Mouse (Mus musculus): ENCODE results near the gene Hint2. TPM values are rescaled to one million over a fixed set of nuclear protein-coding genes. Genes with fewer than 3 reads are reported as not detected.
A peak's percentile ranks its signal among the peaks of the same experiment; 100 is the strongest.

Hint2 gene
- total RNA-seq (2021), result 10 to 100 TPM; 92.2 to 98.4 TPM

DNA sequence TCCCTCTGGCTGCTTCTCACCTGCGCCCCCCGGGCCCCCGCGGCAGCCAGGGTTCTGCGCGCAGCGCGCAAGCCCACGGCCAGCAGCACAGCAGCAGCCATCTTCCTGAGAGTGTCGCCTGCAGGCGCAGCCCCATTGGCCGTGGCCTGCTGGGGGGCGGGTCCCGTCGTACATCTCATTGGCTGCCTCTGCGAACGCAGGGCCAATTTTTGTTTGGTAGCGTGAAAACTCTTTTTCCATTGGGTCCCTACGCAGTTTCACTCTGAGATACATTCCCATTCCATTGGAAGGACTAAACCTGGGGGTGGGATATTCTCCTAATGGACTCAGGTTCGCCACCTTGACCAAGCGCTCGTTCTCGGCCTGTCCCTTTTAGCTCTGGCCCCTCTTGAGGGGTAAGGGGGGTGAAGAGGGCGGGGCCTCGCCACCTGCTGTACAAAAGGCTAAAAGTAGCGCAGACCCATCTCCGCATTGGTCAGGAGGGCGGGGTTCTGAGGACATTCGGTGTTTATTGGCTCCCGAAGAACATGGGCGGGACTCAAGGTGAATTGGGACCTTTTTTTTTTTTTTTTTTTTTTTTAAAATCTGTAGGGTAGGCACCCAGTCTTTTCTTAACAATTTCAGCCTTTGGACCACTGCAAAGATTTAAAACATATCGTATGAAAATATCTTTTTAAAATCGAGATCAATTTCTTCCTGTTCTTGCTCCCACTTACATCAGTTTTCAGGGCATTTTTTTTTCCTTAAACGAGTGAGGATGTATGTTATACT lies at the start of gene Hint2:
Gene Hint2 (minus strand): TSS at position 128 of the 771 bp plus-strand sequence.
- peak; percentile 93 for DNase-seq

DNA sequence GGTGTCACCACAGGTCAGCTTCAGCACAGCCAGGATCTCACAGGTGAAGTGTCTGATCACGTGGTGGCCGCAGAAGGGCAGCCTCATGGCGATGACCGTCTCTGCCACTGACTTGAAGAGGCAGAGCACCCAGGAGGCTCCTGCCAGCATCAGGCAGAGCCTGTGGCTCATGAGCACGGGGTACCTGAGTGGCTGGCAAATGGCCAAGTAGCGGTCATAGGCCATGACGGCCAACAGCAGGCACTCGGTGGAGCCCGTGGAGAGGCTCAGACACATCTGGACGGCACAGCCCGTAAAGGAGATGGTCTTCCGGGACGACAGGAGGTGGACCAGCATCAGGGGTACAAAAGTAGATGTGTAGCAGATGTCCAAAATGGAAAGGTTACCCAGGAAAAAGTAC lies 49.7 kb upstream of the Hint2 start:
- DNase-seq, result no peak

DNA sequence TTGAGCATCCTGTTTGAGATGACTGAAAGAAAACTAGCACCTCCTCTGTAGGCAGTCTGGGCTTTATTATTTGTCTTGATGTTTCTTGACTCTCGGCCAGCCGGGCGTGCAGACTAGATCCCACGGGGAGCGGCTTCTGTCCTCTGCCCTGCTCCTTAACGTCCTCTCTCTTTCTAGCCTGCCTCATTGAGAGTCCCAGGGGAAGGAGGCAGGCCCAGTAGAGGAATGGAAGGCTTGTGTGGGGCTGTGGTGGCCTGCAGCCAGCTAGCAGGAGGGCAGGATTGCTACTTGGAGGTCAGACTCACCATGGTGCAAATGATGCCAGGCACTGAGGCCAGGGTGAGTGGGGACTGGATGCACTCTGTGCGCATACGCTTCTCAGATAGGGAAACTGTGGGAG lies 47.6 kb upstream of the Hint2 start:
- DNase-seq, result peak; percentile 29

DNA sequence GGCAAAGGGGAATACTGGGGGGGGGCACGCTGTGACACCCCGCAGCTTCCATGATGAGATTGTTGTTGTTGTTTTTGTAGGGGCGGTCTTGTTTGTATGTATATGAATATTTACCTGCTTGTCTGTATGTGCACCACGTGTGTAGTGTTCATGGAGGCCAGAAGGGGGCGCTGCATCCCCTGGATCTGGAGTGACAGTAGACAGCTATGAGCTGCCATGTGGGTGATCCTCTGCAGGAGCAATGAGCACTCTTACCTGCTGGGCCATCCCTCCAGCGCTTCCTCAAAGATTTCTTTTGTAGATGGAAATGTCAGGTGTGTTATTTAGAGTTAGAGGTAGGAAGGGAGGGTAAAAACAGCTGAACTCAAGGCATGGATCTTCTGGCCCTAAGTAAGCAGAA lies 47.2 kb upstream of the Hint2 start:
- no peak for DNase-seq

DNA sequence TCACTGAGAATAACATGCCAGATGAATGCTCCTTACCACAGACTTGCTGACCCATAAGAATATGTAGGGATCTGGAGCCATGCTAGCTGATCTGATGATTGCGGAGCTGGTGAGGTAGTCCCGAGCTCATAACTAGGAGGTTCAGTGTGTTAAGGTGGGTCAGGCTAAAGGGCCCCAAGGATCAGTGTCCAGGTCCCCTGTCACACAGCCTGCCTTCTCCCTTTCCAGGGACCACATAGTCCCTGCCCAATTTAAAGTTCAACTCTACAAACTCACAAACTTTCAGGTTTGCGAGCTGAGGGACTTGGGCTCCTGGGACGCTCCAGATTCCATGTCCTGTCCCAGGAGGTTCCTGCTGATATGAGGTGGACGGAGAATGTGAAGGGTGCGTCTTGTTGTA lies 44.4 kb upstream of the Hint2 start, which contains the start of gene Olfr70:
Gene Olfr70 (minus strand): TSS at position 101 of the 400 bp plus-strand sequence.
- no peak for DNase-seq

DNA sequence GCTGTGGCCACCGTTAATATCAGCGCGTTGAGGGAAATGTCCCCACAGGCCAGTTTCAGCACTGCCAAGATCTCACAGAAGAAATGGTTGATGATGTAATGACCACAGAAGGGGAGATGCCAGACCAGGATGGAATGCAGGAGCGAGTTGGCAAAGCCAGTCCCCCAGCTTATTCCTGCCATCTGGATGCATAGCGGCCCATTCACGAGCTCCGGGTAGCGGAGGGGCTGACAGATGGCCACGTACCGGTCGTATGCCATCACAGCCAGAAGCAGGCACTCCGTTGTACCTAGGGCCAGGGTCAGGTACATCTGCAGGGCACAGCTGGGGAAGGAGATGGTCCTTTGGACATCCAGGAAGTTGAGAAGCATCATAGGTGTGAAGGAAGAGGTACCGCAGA lies 40.3 kb upstream of the Hint2 start:
- DNase-seq, result no peak

DNA sequence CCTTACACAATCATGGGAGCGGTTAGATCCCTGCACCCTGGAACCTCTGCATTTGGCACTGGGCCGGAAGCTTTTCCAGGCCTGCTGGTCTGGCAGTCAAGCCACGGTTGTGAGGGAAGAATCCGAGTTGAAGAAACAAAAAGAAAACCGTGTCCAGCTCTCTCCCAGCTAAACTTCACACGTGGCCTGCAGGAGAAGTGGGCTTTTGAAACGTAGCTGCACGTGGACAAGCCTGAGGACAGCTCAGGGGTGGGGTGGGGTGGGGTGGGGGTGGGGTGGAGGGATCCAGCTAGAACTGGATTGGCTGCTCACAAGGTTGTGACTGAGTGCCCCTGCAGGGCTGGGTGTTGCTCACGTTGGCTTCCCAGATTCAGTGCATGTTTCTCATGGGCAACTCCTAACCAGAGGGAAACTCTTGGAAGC lies 39.0 kb upstream of the Hint2 start:
- peak; percentile 56 for DNase-seq

DNA sequence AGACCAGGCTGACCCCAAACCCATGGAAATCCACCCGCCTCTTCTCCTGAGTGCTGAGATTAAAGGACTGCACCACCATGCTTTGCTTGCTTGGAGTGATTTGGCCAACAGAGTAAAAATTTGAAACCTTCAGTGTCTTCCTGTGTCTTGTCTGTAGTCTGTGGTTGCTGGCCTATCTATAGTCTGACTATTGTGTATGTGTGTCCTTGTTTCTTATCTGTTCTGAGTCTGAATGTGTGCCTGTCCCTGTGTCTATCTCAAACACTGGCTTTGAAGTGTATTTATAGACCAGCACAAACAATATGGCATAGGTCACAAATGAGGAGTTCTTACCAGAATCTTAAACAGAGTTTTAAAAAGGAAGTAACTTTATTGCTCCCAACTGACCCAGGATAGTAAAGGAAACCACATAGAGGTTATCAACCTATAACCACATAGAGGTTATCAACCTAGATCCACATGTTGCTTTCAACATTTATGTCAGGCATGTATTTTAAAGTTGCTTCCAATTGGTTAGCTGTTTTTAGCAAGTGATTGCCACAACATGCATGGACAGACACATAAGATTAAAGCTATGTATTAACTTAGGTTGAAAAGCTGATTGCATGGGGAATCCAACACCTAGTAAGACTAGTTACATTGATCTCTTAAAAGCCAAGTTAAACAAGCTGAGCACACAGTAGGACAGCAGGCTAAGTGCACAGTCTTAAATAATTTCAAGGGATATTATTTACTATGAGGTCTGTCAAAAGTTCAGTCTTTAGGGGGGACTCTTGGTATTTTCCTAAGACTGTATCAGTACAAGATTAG lies 38.4 kb upstream of the Hint2 start:
- no peak for DNase-seq

DNA sequence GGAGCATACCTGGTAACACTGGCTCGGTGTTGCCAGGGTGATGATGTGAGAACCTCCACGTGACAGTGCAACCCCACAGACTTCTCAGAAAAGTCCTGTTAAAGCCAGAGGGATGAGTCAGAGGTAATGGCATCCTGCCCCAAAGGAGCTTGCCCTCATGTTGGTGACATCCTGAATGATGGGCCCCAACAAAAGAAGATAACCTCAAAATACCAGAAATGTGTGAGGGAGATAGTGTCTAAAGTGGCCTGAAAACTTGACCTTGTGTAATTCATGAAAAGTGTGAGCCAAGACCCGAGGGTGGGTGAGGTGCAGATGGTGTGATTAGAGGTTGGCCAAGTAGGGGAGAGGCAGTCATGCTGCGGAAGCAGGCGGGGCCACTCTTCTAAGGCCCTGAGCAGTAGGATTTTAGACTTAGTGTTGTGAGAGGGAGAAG lies 37.6 kb upstream of the Hint2 start:
- DNase-seq, result peak; percentile 46

DNA sequence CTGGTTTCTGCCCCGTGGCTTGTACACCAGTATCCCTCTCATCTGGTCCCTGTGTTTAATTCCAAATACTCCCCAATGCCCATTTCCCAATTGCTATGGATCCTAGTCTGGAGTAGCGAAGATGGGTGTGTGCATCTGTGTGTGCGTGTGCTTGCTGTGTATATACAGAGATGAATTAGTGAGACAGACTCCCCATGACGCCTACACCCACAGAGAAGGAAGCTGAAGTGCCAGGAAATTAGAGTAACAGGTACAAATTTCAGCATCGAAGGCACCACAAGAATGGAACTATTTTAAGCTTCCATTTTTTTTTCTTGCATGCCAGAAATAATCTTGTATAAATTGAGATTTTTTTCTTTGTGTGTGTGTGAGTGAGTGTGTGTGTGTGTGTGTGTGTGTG lies 34.8 kb upstream of the Hint2 start:
- no peak for DNase-seq

DNA sequence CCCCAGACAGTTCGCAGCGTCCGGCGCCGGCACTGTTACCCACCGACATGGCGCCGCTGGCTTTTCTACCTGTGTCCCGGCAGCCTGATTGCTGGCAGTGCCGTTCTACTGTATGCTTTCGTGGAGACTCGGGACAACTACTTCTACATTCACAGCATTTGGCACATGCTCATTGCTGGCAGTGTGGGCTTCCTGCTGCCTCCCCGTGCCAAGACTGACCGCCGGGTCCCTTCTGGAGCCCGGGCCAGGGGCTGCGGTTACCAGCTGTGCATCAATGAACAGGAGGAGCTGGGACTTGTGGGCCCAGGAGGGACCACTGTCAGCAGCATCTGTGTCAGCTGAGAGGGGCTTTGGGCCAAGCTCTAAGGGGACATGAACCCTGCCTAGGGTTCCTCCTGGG lies 33.8 kb upstream of the Hint2 start:
- DNase-seq, result no peak

DNA sequence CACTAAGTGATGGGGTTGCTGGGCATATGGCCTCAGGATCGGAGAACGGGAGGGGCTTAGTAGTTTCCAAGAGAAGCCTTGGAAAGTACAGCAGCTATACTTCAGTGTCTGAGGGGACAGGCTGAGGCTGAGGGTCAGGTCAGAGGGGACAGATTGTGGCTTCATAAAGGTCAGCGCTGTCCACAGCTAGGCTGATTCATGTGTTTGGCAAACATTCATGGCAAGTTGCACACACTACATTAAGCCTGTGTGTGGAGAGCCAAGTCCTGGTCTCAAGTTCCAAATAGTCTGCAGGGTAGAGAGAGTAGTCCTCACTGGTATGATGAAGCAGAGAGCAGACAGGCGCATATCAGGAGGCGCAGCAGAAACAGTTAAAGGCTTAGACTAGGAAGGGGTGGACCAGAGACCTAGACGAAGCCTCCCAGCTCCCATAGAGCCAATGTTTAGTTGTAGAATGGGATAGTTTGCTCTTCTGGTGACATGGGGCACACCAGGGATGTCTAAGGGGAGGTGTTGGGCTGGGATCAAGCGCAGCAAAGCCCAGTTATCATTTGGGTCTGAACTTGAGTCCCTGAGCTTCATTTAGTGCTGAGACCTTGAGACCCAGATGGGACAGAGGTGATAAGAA lies 23.3 kb upstream of the Hint2 start:
- no peak for DNase-seq

DNA sequence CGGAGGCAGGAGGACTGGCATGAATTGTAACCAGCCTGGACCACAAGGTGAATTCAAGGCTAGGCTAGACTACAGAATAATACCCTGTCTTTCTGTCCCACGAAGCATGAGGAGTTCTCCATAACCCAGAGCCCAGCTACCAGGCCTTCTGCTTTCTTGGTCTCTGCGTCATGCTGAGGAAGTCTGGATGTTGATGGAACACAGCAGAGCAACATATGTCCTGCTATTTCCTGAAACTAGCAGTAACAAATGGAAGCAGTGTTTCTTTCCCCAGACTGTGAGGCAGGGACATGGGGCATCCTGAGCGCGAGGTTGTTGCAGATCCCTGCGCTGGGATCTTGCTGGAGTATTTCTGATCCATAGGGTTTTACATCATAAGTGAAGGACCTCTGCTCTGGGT lies 22.3 kb upstream of the Hint2 start:
- no peak for DNase-seq

DNA sequence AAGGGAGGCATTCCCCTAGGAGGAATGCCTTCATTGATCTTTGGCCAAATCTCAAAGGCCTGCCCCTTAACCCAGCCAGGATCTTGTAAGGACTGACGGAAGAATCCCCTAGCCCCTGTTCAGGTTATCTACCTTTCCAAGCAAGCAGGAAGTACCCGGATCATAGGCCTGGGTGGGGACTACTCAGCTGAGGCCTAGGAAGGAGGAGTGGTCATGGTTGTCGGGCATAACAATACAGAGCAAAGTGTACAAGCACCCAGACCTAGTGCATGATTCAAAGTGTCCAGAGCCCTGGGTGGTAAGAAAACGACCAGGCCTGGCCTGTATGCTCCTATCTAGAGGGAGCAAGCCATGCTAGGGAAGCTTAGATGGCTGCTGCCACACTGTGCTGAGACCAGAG lies 19.3 kb upstream of the Hint2 start:
- DNase-seq, result no peak

DNA sequence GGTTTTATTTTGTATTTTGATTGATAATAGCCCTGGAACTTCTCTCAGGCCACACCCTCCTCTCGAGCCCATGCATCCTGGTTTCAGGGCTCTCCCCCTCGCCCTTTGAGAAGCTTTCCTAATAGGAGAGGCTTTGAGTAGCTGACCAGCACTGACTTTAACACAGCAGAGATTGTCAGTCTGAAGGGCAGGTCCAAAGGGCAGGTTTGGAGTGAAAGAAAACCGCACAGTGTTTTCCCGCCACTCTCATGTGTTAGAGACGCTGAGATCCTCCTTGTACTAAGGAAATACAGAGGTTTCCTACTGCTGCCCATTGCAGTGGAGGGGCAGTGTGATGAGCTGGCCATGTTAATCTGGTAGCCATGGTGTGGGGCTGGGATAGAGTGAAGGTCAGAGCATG lies 18.7 kb upstream of the Hint2 start:
- DNase-seq, result no peak

DNA sequence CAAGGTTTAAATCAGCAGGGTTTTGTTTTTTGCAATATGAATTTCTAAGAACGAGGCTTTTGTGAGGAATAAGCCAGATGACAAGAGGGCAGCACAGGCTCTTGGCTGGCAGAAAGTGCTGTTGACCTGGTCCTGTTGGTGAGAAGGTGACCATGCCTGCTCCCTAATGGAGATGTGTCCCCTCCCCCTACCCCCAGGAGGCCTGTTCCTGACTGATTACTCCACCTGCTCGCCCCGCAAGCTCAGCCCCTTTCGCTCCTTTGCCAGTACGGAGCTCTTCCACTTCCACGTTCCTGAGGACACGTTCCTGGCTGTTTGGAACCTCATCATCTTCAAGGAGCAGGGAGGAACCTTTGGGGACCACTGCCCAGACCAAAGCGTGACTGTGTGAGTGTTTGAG lies 17.4 kb upstream of the Hint2 start:
- no peak for DNase-seq

DNA sequence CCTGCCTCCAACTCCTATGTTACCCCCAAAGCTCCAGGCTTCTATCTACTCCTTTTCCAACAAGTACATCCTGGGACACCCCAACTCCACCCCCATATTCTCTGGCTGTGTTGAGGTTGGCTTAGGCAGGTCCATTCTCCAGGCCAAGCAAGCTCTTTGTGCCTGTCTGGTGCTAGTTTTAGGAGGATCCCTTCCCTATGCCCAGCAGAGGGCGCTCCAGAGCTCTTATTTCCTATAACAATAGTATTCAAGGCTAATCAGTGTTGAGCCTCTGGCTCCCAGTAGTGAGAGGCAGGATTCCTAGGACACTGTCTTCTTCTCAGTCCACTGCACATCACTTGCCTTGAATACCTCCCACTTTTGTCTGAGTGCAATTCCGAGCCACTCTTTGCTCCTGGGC lies 15.8 kb upstream of the Hint2 start:
- DNase-seq, result peak; percentile 94

DNA sequence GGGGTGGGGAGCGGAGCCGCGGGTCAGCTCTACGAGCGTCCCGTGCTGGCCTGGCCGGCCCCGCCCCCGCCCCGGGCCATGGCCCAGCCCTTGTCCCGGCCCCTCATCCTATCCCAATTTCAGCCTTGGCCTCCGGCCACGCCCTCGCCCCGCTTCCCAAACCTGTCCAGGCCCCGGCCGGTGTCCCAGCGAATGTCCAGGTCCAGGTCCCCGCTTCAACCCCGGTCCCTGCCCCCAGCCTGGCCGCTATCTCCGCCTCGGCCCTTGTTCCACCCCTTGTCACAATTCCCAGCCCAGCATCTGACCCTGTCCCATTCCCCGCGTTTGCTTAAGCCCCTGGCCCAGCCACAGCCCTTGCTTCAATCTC lies 13.1 kb upstream of the Hint2 start:
- peak; percentile 86 for DNase-seq

DNA sequence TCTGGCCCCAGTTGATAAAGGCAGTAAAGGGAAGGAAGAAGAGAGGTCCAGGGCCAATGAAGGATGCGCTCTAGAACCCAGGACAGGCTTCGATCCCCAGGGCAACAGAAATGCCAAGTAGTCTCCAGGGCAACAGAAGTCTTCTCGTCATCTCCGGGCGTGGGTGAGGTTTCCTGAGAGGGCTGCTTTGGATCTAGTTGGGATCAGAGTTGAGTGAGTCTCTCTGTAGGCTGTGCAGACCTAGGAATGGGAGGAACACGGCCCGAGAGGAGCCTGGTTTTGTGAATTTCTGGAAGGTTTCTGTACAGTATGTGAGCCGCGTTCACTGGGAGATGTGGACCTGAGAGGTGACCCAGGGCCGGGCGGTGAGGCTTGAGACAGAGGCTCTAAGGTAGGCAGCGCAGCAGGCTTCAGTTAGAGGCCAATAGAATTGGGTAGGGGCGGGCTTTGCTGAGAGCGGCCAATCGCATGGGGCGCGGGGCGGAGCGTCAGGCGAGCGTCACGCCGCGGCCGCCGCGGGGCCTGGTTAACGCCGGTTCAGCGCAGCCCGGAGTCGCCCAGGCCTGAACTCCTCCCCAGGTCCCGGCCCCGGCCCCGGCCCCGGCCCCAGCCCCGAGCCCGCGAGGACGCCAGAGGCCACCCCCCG lies 12.6 kb upstream of the Hint2 start, which contains the start of the genes Tmem8b and Fam221b:
Gene Tmem8b (plus strand): TSS at position 190 of the 646 bp plus-strand sequence.
Gene Fam221b (minus strand): TSS at position 364 of the 646 bp plus-strand sequence.
- peak; percentile 92 for DNase-seq

DNA sequence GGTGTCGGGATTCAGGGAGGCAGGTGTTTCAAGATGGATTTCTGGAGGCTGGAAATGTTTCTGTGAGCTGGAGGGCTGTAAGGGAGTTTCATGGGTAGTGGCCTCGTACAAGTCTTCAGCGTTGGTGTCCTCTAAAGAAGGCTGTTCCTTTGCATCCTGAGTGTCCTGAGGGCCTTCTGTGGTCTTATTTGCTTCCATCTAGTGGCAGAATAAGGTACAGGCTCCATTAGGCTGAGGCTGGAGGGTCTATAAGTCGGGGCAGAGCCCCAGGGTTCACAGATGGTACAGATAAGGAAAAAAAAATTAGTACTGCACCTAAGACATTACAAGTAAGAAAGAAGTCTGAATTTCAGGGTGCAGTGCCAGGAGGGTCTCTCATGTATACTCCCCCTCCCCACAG lies 10.1 kb upstream of the Hint2 start:
- DNase-seq, result no peak

DNA sequence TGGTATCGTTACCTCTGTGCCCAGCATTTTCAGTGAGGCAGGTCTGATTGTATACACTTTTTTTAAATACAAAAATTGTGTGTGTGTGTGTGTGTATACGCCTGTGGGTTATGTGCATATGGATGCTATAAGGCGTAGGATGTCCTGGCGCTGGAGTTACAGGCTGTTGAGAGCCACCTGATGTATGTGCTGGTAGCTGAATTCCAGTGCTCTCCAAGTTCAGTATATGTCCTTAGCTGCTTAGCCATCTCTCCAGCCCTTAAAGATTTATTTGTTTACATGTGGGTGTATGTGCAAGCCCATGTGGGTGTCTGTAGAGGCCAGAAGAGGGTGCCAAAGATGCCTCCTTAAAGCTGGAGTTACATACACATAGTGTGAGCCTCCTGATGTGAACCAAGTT lies 880 bp upstream of the Hint2 start:
- DNase-seq, result no peak

DNA sequence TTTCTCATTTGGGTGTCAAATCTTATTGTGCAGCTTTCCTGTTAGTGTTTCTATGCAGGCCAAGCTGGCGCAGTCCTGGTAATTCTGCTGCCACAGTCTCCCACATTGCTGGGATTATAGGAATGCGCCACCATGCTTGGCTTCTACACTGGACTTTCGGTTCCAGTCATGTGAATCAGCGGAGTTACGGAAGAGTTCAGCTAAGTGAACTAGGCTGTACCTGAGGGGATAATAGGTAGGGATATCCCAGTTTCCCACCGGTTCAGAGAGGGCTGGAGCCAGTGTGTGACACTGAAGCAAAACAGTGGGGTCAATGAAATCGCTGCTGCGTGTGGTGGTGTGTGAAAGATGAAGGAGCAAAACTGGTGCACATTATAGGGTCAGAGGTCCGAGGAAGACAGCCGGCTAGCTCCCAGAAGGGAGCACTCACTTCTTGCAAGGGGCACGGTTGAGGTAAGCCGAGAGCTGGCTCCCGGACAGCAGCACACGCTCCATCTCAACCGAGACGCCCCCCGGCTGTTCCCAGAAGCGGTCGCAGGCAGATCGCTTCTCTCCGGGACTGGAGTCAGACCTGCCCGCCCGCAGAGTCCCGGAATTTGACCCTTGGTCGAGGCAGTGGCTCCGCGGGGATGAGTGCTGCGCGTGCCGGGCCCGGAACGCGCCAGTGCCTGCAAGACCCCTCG lies 469 bp downstream of the Hint2 start:
- DNase-seq, result no peak
